Mouse (Mus musculus) T-cell, adult 2 months (primary cell): ENCODE data around the gene Rsad2.
A peak's percentile ranks its signal among the peaks of the same experiment; 100 is the strongest.

ENCODE experiments used
- DNase-seq: peaks from one replicate; pipeline ENCODE4 v3.0.0; 2022; ENCODE audit warnings: low spot score

The Rsad2 gene

DNA sequence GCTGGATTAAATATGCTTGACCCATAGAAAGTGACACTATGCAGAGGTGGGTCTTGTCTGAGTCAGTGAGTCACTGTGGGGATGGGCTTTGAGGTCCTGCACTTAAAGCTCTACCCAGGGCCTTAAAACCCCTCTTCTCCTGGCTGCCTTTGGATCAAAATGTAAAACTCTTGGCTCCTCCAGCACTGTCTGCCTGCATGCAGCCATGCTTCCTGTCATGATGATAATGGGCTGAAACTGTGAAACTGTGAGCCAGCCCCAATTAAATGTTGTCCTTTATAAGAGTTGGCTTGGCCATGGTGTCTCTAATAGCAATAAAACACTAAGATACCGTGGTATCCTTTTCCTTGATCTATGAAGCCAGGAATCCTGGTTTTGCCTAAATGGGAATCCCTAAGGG, 55.0 kb downstream of the Rsad2 start:
- peak; percentile 9 for DNase-seq

DNA sequence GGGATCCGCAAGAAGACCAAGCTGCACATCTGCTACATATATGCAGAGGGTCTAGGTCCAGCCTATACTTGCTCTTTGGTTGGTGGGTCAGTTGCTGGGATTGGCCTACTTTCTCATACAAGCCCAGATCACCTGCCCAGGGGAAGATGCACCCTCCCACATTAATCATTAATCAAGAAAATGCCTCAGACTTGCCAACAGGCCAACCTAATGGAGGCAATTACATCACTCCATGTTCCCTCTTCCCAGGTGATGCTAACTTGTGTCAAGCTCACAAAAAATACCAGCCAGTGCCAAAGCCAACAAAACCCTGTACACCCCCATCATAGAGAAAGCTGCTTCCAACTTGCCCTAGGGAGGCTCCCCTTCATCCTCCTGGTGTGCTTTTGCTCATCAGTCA, 55.5 kb downstream of the Rsad2 start:
- DNase-seq = no peak

DNA sequence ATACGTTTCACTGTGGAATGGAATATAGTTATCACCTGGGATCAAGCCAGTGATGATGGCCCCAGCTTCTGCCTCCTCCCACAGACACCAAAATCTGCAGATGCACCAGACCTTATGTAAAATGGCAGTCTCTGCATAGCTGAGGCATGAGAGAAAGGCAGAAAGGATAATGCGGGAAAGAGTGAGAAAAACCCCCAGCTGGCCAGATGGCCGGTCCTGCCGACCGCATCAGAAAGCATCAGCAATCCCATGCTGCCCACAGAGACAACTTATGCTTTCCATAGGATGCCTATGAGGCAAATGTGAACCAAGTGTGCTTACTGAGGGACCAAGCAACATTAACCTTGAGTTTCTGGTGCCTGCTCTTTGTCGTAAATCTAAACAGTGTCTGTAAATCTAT, 56.9 kb downstream of the Rsad2 start:
- no peak for DNase-seq

DNA sequence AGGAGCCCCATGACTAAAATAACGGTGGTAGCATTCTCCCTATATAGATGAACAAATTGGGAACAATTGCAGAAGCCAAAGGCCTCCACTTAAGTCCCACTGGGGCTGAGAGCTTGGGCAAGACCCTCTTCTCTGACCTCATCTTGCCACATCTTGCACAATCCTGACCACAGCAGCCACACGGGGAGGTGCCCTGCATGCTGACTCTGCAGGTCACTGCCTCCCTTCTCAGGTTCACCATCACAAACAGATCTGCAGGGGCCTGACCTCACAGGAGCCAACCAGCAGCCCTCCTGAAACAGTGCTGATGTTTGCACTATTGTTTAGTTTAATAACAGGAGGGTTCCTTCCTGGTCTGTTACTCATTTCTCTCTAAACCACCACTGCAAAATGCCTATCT, 57.7 kb downstream of the Rsad2 start:
- DNase-seq = no peak

DNA sequence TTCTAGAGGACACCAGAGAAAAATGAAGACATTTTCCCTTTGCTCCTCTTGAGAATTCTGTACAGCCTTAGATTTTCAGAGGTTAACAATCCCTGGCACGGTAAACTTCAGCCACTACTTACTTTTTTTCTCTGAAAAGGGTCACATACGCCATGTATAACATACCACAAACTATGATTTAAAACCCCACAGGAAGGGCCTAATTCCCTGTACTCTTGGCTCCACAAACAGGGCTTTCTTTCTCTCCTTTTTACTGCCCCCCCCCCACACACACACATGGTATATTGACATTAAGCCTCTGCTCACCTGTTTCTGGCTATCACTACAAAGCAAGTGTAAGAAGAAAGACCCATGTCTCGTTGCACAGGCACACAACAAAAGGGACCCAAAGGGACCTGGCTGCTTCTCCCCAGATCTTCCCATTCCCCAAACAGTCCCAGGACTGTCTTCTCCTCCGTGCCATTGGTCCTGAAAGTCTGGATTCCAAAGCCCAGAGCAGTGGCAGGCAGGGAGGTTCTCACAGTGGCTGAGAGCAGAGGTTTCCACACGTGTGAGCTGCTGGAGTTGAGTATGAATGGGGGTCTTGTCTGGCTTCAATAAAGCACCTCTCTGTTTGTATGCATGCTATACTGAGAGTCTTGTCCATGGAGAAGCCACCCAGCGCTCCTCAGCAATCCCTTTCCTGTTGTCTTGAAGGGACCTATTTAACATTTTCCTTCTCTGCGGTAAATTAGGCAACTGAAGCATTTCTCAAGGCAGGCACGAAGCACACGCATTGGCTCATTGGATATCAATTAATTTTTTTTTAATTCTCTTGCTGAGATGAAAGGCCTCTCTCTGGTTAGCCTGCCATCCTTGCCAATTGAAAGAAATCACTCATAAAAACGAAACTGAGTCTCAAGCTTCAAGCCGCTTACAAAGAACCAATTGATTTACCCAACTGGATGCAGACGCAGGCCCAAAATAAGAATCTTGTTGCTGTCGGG, 61.5 kb downstream of the Rsad2 start:
- DNase-seq = no peak

DNA sequence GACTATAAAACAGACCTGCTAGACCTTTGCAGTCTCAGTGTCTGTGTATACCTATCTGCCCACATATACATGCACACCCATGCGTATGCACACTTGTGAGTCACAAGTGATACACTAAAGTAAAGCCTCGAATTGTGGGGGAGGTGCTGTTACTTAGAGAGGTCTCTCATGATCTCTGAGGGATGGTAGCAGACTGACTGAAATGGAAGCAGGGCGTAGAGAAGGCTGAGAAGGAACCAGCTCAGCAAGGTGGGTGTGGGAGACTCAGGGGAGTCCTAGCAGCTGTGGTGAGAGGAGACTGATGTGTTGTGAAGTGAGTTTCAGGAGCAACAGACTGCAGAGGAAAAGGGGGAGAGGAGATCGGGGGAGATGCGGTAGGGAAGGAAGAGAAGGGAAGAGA, 63.0 kb downstream of the Rsad2 start:
- no peak for DNase-seq
